Mouse (Mus musculus) megakaryocyte, adult 5-6 weeks (primary cell): ENCODE measurements around the gene 2410004B18Rik. TPM values are rescaled to one million over a fixed set of nuclear protein-coding genes. Genes with fewer than 3 reads are reported as not detected.
"Not testable (repeated sequence)": the region's sequence is repeated elsewhere in the genome, so short reads cannot be mapped to it uniquely, and the experiment has no call there.

ENCODE experiments used
- ATAC-seq: 2 replicates; pipeline ENCODE4 v1.8.0; 2016; ENCODE audit warnings: mild to moderate bottlenecking, inconsistent platforms; ENCODE audit not compliant: poor library complexity, severe bottlenecking
- total RNA-seq, 2 experiments: library from RNA; stranded (forward) in 1 of 2; stranded (reverse) in 1 of 2; fragments of 153-499, 151-499 nt in 1 of 2; fragments of 221-1000, 200-1000 nt in 1 of 2; gene quantifications; 2 replicates each; pipeline versions ENCODE4 v1.2.3 to v1.2.4; 2015 to 2017

The 2410004B18Rik gene
- 33.0 and 47.7 TPM in 2 replicates for total RNA-seq (2015)
- total RNA-seq (2017) = 14.4 and 15.8 TPM in 2 replicates

DNA sequence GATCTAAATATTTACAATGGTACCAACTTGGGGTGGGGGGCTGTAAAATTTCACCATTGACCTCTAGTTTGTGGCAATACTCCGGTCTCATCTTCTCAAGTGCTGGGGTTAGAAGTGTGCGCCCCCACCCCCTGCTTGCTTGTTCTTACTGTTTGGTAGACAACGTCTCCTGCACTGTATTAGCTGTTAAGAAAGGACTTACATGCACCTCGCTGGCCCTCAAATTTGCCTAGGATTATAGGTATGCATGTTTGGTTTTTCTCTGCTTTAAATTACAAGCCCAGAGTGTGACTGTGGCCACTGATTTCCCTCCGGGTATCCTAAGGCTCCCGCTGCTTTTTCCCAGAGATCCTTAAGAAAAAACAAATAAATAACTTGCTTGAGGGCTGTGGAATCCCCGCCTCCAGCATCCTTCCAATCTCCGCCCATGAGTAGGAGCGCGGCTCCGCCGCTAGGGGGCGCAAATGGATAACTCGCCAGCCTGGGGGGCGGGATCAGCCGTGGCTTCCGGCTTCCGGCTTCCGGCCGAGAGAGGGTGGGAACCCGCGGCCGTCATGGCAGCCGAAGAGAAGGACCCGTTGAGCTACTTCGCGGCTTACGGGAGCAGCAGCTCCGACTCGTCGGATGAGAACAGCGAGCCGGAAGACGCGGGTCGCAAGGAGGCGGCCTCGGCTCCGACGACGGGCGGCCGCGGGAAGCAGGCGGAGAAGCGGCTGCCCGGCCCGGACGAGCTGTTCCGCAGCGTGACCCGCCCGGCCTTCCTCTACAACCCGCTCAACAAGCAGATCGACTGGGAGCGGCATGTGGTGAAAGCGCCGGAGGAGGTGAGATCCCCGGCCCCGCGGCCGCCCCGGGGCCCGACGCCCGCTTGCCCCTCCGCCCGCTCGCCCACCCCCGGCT lies at the start of gene 2410004B18Rik:
2410004B18Rik (plus strand) TSS at position 510 of the 900 bp plus-strand sequence.
- peak; percentile 88 for ATAC-seq

DNA sequence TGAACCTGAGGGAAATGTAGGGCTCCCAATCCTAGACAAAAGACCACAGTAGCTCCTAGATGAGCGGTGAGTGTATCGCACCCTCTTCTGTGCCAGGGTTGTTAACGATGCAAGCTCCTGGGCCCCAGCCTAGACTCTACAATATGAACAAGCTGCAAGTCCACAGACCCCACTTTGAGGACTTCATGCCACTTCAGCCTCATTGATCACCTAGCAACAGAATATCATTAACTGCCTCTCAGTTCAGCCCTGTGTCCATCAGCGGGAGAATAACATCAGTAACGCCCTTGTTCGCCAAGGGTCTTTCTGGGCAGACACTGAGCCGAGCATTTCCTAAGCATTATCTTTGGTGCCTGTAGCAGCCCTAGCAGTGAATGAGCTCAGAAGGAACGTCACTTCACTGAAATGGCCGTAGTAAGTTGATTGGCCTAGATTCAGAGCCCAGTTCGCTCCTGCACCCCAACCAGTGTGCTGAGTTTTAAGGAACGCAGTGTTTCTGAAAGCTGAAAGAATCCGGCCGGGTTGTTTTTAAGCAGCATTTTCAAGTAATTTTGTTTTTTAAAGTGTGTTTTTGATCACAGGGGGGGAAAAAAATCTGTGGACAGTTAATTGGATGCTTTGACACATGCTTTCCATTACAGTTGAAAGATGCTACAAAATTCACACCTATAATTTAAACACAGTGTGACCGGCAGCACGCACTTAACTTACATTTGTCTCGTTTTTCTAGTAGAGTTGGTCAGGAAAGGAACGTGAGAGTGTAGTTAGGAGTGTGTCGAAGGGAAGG lies 47.3 kb upstream of the 2410004B18Rik start:
- ATAC-seq = no peak

DNA sequence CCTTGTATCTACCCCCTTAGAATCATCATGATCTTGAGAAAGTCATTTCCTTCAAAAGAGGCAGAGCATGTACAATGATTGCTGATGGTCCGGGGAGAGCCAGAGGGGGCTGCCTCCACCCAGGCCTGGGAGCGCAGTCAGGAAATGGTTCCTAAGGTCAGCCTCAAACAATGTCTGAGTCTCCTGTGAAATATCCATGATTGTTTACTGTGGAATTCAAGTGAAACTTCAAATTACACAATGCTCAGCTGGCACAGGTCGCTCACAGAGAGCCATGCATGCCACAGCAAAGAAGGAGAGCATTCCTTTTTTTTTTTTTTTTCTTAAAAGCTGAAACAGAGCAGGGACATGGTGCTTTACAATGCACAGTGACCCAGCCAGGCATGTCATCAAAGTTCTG lies 45.4 kb upstream of the 2410004B18Rik start:
- ATAC-seq = no peak

DNA sequence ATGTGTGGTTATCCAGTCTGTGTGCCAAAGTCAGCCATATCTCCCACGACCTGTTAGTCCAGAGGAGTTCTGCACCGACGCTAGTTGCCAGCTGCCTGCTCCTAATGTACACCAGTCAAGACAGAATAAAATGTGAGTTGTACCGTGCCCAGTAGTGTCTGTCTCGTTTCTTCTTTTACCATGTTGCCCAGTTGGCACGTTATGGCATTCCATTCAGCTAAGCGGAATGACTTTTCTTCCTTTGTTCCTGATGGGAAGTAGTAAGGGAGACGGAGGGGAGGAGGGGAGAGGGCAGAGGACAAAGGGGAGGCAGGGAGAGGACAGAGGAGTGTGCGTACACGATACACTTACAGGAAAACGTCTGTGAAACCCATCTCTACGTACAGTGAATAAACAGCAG lies 43.7 kb upstream of the 2410004B18Rik start:
- ATAC-seq = no peak

DNA sequence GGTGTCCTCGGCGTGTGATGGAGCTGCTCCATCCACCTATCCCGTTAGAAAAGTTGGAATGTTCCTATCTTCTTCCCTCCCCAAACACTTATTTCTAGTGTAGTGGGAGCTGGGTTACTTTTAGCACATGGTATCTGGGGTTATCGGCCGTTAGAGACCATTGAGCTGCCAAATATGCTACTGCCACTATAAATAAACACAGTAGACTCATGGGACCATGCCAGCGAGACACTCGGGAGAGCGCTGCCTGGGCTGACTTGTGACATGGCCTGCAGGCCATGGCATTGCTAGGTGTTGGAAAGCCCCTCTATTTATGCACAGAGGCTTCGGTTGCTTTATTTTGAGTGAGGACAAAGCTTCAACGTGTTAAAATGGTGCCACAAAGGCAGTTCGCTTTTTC lies 40.1 kb upstream of the 2410004B18Rik start:
- no peak for ATAC-seq

DNA sequence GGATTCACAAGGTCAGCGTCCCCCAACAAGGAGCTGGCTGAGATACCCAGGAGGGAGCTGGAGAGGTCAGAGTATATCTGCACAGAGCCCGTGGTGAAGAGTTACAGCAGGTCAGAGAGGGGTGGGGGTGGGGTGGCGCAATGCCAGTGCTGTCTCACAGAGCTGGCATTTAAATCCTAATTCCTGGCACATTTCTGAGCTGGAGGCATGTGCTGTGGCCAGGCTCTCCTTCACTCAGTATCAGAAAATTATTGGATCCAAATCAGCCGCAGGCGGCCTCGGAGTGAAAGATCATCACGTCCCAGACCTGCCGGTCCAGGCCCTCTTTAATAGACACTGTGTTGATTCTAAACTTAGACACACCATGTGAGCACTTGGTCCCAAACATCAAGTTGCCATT lies 38.0 kb upstream of the 2410004B18Rik start:
- no peak for ATAC-seq

DNA sequence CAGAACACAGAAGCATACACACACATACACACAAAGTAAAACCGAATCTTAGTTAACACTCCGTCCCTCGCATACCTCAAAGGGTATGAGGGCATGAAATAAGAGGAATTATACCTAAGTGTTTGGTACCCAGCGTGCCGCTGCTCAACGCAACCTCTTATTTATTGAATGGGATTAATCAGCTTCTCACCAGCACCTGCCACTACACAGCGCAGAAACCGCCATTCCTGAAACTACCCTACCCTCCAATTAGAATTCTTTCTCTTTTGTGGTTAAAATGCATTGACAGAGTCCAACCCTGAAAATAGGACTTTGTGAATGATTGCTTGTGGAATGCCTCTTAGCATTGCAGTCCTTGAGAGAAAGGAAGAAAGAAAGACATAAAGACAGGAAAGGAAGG lies 34.3 kb upstream of the 2410004B18Rik start:
- no peak for ATAC-seq

DNA sequence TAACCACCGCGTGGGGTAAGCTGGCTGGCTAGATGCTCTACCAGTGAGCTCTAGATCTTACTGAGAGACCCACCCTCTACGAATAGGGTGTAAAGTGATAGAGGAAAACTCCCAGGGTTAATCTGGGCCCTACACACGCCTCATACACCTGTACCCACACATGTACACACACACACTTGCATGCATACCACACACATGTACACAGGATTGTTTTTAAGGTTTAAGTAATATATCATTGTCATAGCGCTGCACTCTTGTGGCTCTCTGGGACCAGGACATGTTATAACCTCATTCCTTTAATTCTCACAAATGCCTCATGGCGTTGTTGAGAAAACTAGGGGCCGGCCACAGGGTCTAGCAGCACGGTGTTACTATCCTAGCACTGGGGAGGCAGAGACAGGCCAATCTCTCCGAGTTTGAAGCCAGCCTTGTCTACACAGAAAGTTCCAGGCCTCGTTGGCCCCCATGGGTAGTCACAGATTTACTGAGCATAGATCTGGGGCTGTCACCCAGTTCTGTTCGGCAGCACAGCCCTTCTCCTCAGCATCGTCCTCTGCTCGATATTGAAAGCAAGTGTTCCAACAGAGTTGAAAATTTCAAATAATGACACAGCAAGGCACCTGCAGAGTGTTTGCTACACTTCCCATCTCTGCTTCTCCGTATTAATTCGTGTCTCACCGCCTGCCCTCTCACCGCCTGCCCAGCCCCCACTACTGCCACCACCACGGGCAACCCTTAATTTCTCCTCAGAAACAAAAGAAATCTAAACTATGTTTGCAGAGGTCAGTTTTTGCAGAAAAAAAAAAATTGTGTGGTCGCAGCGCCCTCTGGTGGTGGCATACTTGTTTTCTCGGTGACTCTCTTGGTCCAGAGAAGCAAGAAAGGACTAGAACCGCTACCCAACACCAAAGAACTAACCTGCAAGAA lies 32.7 kb upstream of the 2410004B18Rik start:
- peak; percentile 75 for ATAC-seq

DNA sequence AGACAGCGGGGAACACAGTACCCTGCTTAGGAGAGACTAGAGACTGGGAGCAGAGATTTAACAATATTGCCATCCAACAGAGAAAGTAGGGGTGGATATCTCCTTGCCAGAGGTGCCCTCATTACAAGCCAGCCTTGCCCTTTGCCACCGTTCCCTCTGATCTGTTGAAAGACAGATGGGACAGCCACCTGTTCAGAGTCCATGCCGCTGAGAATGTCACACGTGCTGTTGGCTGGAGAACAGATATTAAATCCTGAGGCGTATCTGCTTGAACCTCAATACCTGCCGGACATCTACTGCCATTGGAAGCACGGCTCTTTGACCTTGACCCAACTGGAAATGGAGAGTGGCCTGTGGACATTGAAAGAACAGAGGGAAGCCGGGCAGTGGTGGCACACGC lies 31.2 kb upstream of the 2410004B18Rik start:
- no peak for ATAC-seq

DNA sequence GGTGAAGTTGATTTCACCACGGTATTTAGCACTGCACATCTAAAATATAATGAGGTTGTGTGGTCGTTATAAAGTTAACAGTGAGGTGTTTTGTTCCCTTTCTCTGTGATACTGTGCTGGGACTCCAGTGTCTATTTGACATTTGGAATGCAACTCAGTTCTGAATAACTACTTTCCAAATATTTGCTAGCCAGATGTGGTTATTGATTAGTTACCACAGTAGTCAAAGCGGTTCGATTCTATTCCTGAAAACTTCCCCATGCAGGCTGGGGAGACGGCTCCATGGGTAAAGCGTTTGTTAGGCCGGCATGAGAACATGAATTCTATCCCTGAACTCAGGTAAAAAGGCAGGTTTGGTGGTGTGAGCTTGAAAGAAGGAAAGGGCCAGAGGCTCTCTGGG lies 25.3 kb upstream of the 2410004B18Rik start:
- no peak for ATAC-seq

DNA sequence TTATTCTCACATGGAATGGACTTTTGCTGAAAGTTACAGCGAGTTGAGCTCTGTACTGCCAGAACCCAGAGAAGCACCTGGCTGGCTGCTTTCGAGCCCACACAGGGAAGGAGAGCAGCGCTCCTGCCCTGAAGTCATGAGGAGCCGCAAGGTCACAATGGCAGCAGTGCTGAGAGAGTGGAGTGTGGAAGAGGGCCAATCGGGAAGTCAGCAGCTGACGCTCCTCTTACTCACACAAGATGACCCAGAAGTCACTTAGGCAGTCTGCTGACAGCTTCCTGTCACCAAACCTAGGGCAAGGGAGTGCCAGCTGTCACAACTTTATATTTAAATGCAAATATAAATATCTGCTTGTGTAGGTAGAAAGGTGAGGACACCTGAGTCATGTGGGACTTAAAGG lies 24.6 kb upstream of the 2410004B18Rik start:
- ATAC-seq = no peak

DNA sequence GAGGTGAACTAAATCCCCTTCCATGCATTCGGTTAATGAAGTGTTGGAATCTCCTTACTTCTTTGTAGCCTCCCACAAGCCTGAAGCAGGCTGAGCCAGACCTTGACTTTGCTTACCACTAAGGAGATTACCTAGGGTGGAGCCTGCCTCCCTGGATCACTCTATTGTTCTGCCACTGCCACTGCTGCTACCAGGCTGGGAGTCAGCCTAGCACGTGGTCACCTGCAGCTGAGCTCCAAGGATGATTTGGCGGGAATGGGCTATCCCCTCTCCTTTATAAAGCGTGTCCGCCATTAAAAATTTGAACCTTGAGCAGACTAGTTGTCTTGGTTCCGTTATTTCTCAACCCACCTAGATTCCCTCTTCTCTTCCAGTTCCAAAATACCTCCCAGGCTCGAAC lies 23.9 kb upstream of the 2410004B18Rik start:
- ATAC-seq = not testable (repeated sequence)

DNA sequence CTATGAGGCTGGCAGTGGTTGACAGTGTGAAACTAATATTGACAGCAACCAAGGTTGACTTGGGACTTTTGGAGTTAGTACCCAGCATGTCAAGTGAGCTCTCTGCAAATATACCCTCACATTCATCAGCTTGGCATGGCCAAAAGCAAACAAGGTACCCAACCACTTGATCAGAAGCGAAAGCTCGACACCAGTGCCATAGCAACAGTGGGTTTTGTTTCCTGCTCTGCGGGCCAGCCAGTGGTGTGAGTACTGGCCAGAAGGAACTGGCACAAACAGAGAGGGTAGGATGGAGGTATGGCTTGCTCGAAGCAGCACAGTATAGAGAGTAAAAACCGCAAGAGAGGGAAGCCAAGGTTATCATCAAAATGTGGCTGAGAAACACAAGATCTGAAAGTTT lies 21.4 kb upstream of the 2410004B18Rik start:
- ATAC-seq = peak; percentile 73

DNA sequence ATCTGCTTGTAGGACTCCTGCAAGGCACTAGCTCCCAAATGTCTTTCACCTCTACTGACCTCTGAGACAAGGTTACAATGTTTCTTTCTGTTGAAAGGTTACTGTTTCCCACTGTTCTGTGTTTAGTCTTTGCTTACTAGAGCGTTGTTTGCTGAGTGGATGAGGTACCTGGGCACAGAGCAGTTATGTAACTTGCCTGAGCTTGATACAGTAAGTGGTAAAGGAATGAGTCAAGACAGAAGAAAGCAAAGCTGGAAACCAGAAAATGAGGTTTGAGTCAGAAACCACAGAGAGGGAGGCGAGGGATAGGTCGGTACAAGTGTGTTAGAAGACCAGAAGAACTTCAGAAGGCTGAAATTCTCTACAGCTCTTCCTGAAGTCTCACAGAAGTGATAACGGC lies 21.0 kb upstream of the 2410004B18Rik start:
- peak; percentile 23 for ATAC-seq

DNA sequence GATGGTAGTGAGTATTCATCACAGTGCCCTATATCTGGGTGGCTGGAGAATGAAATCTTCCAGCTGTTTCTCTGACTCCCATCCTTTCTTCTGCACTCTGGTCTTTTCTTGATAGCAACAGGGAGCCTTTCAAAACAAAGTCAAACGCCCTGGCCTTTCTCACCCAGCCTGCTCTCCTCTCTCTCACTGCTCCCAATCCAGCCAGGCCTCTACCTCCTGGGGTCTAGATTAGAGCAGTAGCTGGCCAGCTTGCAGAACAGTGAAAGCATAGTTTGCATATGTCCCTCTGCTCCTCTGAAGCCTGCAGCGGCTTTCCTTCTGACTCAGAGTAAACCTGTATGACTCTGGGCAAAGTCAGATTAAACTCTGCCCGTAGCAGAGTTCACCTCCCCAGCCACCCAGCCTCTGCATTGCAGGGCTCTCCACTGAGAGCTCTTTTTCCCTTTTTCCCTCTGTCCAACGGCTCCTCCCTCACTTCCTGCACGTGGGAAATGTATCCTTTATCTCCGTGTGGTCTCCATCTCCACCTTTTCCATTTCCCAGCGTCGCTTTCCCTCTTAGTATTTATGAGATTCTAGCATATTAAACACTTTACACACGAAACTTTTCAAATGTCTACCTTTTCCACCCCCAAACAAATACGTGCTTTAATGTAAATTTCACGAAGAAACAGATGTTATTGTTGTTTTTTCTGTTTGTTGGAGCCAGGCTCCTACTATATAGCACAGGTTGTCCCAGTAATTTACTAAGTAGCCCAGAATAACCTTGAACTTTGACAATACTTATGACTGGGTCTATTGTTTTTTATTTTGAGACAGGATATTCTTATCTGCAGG lies 15.6 kb upstream of the 2410004B18Rik start, which contains the start of gene Bcl10:
Bcl10 (plus strand) TSS at position 786 of the 836 bp plus-strand sequence.
- ATAC-seq = no peak

DNA sequence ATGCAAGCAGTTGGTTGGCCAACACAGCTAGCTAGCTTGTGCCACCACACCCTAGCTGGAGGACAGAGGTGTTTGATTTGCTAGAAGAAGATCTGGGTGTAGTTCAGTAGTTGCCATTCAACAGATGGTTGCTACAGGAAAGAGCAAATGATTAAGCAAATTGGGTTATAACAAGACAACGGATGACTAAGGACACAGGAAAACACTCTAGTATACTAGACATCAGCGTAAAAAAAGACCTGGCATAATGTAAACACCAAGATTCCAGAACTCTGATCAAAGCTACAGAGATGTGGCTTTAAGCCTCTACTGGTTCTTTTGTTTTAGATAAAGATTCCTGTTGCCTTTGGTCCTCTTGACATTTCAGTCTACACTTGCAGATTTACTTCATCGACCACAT lies 14.8 kb upstream of the 2410004B18Rik start:
- ATAC-seq = no peak

DNA sequence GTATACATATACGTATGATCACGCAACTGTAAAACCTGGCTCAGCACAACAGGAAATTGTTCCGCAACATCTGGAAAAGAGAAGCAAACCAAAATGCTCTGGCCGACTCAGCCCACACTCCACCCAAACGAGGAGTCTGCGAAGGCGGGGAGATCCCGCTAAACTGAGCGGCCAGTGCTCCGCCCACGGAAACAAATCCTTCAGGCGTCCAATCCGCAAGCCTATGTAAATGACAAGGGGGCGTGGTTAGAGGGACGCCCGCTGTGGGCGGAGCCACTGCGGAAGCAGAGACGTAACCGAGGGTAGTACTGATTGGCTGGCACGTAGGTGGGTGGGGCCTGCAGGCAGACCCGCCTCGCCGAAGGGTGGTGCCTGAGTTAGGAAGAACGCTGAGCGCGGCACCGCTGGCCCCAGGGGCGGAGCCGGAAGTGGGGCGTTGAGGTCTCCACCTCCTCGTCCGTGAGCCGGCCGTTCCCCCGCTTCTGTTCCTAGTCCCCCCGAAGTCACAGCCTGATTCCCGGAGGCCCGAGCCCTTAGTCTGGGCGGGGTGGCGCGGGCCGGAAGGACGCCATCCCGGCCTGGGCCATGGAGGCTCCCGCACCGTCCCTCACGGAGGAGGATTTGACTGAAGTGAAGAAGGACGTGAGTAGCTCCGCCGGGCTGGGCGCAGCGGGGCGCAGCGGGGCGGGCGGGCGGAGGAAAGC lies 13.8 kb upstream of the 2410004B18Rik start:
- peak; percentile 85 for ATAC-seq

DNA sequence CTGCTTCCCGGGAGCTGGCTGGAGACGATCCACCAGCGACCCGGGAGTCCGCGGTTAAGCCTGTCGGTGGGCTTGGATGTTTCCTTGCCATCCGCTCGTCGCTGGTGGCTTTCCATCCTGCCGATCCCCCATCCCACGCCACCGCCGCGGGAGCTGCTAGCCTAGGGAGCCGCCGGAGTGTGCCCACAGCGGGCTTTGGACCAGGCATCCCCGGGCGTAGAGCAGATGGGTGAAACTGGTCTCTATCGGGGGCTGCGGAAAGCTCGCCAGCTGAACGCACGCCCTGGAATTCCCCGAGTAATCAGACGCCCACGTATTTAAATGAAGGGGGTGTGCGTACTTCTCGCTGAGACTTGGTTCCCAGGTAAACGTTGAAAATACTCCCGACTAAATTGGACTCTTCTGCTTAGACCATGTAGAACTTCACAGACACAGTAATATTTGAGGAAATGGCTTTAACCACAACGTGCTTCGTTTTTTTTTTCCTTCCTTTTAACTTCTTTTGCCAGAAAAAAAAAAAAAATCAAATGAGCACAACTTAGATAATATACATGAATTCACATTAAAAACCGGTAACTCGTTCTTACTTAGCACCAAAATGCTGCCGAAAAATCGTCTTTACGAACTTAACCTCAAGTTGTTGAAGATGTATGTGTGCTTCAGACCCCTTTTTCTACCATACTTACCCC lies 13.0 kb upstream of the 2410004B18Rik start:
- peak; percentile 6 for ATAC-seq

DNA sequence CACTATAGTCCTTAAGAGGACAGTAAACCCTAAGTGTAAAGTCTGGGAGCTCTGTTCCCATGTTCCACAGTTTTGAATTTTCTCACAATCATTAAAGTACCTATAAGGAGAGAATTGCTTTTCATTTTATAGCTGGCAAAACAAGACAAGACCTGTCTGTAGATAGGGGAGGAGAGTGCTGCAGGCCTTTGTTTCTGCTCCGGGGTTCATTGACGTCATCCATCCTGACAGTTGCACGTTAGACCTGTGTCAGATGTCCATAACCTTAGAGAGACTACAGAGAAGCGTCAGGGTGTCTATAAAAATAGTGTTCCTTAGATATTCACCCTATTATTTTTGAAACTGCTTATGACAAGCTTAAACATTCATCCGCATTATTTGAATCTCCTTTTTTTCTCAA lies 12.3 kb upstream of the 2410004B18Rik start:
- ATAC-seq = no peak
